In the genomic region with DNA sequence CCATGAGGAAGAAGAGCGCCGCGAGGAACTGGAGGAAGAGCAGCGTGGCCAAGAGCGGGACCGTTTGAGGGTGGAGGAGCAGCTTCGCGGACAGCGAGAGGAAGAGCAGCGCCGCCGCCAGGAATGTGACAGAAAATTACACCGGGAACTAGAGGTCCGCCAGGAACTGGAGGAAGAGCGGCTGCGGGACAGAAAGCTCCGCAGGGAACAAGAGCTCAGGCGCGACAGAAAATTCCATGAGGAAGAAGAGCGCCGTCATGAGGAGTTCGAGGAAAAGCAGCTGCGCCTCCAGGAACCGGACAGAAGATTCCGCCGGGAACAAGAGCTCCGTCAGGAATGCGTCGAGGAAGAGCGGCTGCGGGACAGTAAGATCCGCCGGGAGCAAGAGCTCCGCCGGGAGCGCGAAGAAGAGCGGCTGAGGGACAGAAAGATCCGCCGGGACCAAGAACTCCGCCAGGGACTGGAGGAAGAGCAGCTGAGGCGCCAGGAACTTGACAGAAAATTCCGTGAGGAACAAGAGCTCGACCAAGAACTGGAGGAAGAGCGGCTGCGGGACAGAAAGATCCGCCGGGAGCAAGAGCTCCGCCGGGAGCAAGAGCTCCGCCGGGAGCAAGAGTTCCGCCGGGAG, we compare ENCODE assay signal across 9 mouse cellular contexts. TPM values are rescaled to one million over a fixed set of nuclear protein-coding genes. Genes with fewer than 3 reads are reported as not detected.
A peak's percentile ranks its signal among the peaks of the same experiment; 100 is the strongest.
DNase-seq lines count a peak whose midpoint lies in the region; TF ChIP-seq lines count a peak whose summit lies in the region.
"Had no signal": no experiment of that assay in that cellular context is flagged by ENCODE, and none has a peak within 500 bp of the region (broad histone marks: within the 10 kb centered on the region; RNA-seq: fewer than 3 reads in every experiment).

No protein-coding gene starts in this region.

- peak; percentile 21; the same call in 1 of the 2 replicates for TF ChIP-seq CTCF in layer of hippocampus, adult 2 months (conservative IDR thresholded peaks at IDR 0.05)

- DNase-seq in layer of hippocampus, adult 2 months (ENCODE audit: low spot score in 2 of 2), result peak in 1 of 2 experiments; percentile 13
- no peak for DNase-seq in layer of hippocampus, adult 9-10 months (ENCODE audit: low spot score)
- DNase-seq in embryo, embryonic 10 days (ENCODE audit: low spot score), result peak; percentile 73
- DNase-seq in heart, postnatal 14 days, result peak; percentile 16 to 23
- DNase-seq in layer of hippocampus, postnatal 14 days (ENCODE audit: low spot score in 2 of 2), result peak; percentile 11 to 12
- DNase-seq in lung, postnatal 25 days (ENCODE audit: low spot score), result peak; percentile 12
- peak; percentile 11 for DNase-seq in right cerebral cortex, postnatal 14 days
- no peak for DNase-seq in c-Kit-positive CD71-positive TER-119-positive erythroid progenitor cells, embryonic 14.5 days (ENCODE audit: low spot score)

- no peak overlapping the region for H3K27ac ChIP-seq in layer of hippocampus, adult 2 months

- intact Hi-C loops in heart, postnatal 14 days (cut with DNase I), result no loop called here

- peak overlapping the region; percentile 55 for H3K4me3 ChIP-seq in layer of hippocampus, adult 2 months

RNA-seq across cellular contexts. Expression of a gene that starts 4.1 kb away (rescaled TPM):
- 1 to 10 TPM; 1.4 to 1.6 TPM for total RNA-seq in layer of hippocampus, adult 2 months (2021)
- total RNA-seq in heart, postnatal 14 days (2021), result under 1 TPM; 0.05 to 0.07 TPM
- 1 to 10 TPM in 1 of 2 experiments, under 1 TPM in 1; 0.90 to 1.0 TPM for total RNA-seq in layer of hippocampus, postnatal 14 days (2021)

RNA-seq across cellular contexts. Expression of a gene that starts 22.3 kb away (rescaled TPM):
- total RNA-seq in layer of hippocampus, adult 2 months (2021), result not detected
- total RNA-seq in heart, postnatal 14 days (2021), result not detected
- total RNA-seq in layer of hippocampus, postnatal 14 days (2021), result not detected
- total RNA-seq: left cerebral cortex, postnatal 14 days had no signal

RNA-seq across cellular contexts. Expression of a gene that starts 52.7 kb away (rescaled TPM):
- total RNA-seq in layer of hippocampus, adult 2 months (2021), result not detected
- total RNA-seq in heart, postnatal 14 days (2021), result under 1 TPM in 1 of 2 experiments, not detected in 1; 0.12 TPM
- total RNA-seq in layer of hippocampus, postnatal 14 days (2021), result not detected
- total RNA-seq: left cerebral cortex, postnatal 14 days had no signal

Comparison
In these comparisons a context has a peak if more than half of its experiments do, and no peak if none do; other contexts are left out.
1. DNase-seq: peak in embryo, embryonic 10 days (single experiment), heart, postnatal 14 days (2 of 2), layer of hippocampus, postnatal 14 days (2 of 2), lung, postnatal 25 days (single experiment) and right cerebral cortex, postnatal 14 days (single experiment); none in layer of hippocampus, adult 9-10 months (single experiment) and c-Kit-positive CD71-positive TER-119-positive erythroid progenitor cells, embryonic 14.5 days (single experiment).